Mouse (Mus musculus): ENCODE results near the gene Dclk1. TPM values are rescaled to one million over a fixed set of nuclear protein-coding genes. Genes with fewer than 3 reads are reported as not detected.
"Not testable (repeated sequence)": the region's sequence is repeated elsewhere in the genome, so short reads cannot be mapped to it uniquely, and the experiment has no call there.

The Dclk1 gene
- total RNA-seq (2021): 1 to 10 TPM; 6.3 to 9.1 TPM
- long read RNA-seq, experiment 1, partial matches to known transcripts: 0 of 2 reads
- long read RNA-seq, experiment 1, other reads (novel, unspliced or antisense): 2 of 2 reads
- long read RNA-seq, experiment 2, partial matches to known transcripts: 0 of 2 reads
- long read RNA-seq, experiment 2, other reads (novel, unspliced or antisense): 2 of 2 reads

GRCm38 (mm10) chr3:55241730-55242421 lies at the start of gene Dclk1:
Gene Dclk1 (plus strand): TSS chr3:55242364.
- DNase-seq: peak; percentile 64

- no peak for DNase-seq
These were observed 48.8 kb upstream of the Dclk1 start for GRCm38 (mm10) chr3:55193351-55193750.

GRCm38 (mm10) chr3:55194792-55195191 lies 47.4 kb upstream of the Dclk1 start:
- no peak for DNase-seq

- no peak for DNase-seq
These were observed 46.4 kb upstream of the Dclk1 start for GRCm38 (mm10) chr3:55195581-55196327.

GRCm38 (mm10) chr3:55196328-55196710 lies 45.8 kb upstream of the Dclk1 start:
- DNase-seq: no peak

- not testable (repeated sequence) for DNase-seq
These were observed 38.5 kb upstream of the Dclk1 start for GRCm38 (mm10) chr3:55203621-55204020.

GRCm38 (mm10) chr3:55206413-55206812 lies 35.8 kb upstream of the Dclk1 start:
- no peak for DNase-seq

- DNase-seq: no peak
These were observed 34.5 kb upstream of the Dclk1 start for GRCm38 (mm10) chr3:55207665-55208064.

GRCm38 (mm10) chr3:55212254-55212653 lies 29.9 kb upstream of the Dclk1 start:
- DNase-seq: no peak

GRCm38 (mm10) chr3:55213785-55214184 lies 28.4 kb upstream of the Dclk1 start:
- DNase-seq: no peak

- no peak for DNase-seq
These were observed 27.8 kb upstream of the Dclk1 start for GRCm38 (mm10) chr3:55214413-55214812.

GRCm38 (mm10) chr3:55222502-55222901 lies 19.7 kb upstream of the Dclk1 start:
- DNase-seq: no peak

GRCm38 (mm10) chr3:55223862-55224261 lies 18.3 kb upstream of the Dclk1 start:
- no peak for DNase-seq

- DNase-seq: peak; percentile 46
These were observed 15.5 kb upstream of the Dclk1 start for GRCm38 (mm10) chr3:55226501-55227213.

GRCm38 (mm10) chr3:55227214-55227581 lies 15.0 kb upstream of the Dclk1 start:
- DNase-seq: no peak

- DNase-seq: peak; percentile 85
These were observed 375 bp downstream of the Dclk1 start for GRCm38 (mm10) chr3:55242422-55243055.

- DNase-seq: no peak
These were observed 900 bp downstream of the Dclk1 start for GRCm38 (mm10) chr3:55243056-55243471.

- DNase-seq: no peak
These were observed 1.9 kb downstream of the Dclk1 start for GRCm38 (mm10) chr3:55244087-55244486.

- no peak for DNase-seq
These were observed 4.6 kb downstream of the Dclk1 start for GRCm38 (mm10) chr3:55246618-55247272.

- DNase-seq: no peak
These were observed 5.9 kb downstream of the Dclk1 start for GRCm38 (mm10) chr3:55248048-55248447.

GRCm38 (mm10) chr3:55248508-55248907 lies 6.3 kb downstream of the Dclk1 start:
- no peak for DNase-seq

GRCm38 (mm10) chr3:55250631-55251030 lies 8.5 kb downstream of the Dclk1 start:
- DNase-seq: no peak
